Mouse (Mus musculus) heart, adult 9 months (tissue): ENCODE results near the gene Sox4.

Source experiments
- DNase-seq, 2 experiments: peaks; one replicate each; pipeline ENCODE4 v3.0.0; 2022; ENCODE audit warnings: low spot score in 2 of 2

Sox4 gene

DNA sequence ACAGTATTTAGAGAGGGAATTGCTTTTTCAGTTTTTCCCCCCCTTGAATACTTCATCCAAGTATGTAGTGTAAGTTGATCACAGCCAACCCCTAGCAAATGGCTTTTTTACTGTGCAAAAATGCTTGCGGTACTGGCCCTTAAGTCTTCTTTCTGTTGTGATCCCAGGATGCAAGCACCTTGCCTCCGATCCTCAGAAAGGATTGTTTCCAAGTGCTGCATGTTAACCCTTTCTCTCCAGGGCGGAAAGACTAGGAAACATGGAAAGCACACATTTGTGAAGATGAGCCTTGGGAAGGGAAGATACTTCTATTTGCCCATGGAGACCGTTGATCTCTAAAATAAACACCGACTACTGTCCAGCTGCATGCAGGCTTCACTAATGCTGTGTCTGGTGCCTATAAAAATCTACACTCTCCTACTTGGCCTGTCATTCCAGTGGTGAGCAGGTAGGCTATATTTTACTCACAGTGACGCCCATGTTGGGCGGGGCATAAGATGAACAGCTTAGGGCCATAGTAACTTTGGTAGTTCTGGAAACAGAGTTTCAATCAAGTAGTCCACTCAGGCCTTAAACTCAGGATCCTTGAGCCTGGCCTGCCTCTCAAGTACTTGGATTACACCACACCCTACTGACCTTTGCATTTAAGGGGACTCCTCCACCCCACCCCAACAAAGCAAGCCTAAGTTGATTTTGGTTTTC, 5.6 kb downstream of the Sox4 start:
- no peak for DNase-seq

DNA sequence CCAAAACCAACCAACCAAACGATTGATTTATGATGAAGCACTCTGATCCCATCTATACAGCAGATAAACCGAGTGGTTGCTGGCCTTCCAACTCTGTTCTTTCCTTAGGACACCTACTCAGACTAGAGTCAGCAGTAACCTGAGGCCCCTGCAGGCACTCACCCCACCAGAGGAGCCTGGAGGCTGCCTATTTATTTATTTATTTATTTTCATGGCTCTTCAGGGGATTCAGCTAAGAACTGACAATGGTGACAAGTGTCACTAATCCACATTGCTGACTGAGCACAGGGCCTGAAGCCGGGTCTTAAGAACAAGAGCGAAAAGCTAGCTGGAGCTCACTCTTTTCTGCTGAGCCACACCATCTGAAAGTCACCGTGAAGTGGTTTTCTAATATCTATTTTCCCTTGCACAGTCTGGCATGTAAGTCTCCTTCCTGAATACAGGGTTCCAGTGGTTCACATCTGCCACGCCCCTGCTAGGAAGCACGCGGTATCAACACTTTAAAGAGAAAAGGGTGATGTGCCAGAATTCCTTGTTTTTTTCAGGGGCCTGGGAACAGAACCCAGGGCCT, 6.9 kb downstream of the Sox4 start:
- no peak for DNase-seq

- no peak for DNase-seq
Observed at GRCm38 (mm10) chr13:28945681-28946080, 7.8 kb downstream of the Sox4 start.

DNA sequence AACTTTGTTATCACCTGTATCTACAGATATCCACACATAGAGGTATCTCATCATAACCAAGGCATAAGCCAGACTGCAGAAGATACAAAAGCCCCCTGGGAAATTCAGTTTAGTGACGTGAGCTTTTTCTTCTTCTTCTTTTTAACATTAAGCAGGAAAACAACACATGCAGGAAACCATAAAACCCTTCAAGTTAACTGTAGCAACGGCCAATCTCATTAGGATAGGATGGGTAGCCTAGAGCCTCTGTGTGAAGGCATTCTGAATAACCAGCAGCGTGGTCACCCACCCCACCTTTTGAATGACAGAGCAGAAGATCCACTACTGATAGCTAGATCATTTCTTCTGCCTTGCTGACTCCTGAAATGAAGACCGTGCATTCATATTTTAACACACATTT, 10.6 kb downstream of the Sox4 start:
- DNase-seq: no peak

DNA sequence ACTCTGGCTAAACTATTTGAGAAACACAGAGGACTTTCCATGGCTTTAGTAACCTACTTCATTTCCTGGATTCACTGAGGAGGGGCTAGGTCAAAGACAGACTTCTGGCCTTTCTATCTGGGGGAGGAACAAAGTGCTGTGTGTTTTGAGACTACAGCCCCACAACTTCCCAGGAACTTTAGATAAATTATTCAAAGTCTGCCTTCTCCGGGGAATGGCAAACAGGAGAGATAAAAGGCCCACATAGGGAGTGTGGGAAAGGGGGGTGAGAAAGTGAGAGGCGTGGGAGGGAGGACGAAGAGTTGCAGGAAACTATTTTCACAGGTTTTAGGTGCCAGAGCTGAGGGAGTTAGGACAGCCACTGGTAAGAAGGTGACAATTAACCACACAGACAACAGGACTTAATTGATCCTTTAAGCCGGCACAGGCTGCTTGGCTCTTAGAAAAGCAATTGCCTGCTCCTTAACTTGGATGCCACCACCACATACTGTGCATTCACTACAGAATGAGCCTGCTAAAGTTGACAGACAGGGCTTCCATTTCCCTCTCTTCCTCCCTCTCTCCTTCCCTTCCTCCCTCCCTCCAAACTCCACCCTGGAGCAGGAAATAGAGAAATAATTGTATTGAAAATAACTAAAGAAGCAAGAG, 11.4 kb downstream of the Sox4 start:
- no peak for DNase-seq

DNA sequence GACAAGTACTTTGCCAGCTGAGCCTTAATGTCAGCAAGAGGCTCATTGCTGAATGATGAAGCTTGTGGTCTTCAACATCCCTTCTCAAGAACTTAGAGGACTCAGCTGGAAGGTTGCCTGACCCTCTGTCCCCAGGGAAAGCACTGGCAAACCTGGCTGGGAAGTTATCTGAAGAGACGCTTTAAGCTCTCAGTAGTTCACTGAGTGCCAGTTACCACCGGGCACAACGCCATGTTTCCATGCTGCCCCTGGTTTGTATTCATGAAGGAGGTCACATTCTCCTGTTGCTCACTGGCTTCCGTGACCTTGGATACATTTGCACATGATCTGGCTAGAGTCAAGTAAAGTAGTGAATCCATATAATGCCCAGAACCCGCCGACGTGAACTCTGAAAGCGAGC, 20.1 kb downstream of the Sox4 start:
- peak; percentile 80 to 89 for DNase-seq

GRCm38 (mm10) chr13:28931776-28932175, 21.7 kb downstream of the Sox4 start:
- DNase-seq: peak; percentile 15 to 20

- DNase-seq: peak; percentile 54 to 76
Observed at GRCm38 (mm10) chr13:28931266-28931665, 22.2 kb downstream of the Sox4 start.

DNA sequence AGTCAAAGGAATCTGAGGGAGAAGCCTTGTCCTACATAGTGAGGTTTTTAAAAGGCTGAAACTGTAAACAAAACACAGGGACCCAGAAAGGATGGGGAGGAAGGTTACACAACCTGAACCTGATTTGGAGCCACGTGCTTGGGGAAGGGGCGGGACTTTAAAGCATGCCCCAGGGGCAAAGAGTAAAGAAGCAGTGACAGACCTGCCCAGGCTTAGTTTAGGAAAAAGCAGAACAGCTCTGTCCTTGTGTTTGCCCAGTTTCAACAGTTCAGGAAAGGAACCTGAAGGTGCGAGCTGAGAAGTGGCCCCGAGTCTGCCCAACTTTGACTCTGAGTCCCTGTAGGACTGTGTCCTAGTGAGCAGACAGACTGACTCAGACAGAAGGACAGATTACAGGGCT, 23.1 kb downstream of the Sox4 start:
- DNase-seq: no peak

GRCm38 (mm10) chr13:28929936-28930335, 23.6 kb downstream of the Sox4 start:
- DNase-seq: no peak

- no peak for DNase-seq
Observed at GRCm38 (mm10) chr13:28923136-28923535, 30.4 kb downstream of the Sox4 start.

GRCm38 (mm10) chr13:28917379-28918250, 35.9 kb downstream of the Sox4 start:
- DNase-seq: peak in 1 of 2 experiments; percentile 6

- no peak for DNase-seq
Observed at GRCm38 (mm10) chr13:28913656-28914055, 39.9 kb downstream of the Sox4 start.

GRCm38 (mm10) chr13:28906981-28907380, 46.5 kb downstream of the Sox4 start:
- DNase-seq: no peak
